Mouse (Mus musculus) layer of hippocampus, adult 8-10 months (tissue): Measurements from ENCODE around the gene Brinp2. TPM values are rescaled to one million over a fixed set of nuclear protein-coding genes. Genes with fewer than 3 reads are reported as not detected.

Experiments used
- DNase-seq, 2 experiments: peaks; one replicate each; pipeline ENCODE4 v3.0.0; 2022; ENCODE audit warnings: low spot score in 2 of 2
- total RNA-seq, 4 experiments: library from RNA; stranded (reverse); gene quantifications; 2 replicates each; pipeline ENCODE4 v1.2.4; 2022

Gene Brinp2
- total RNA-seq, 4 experiments from 2014 or later, result 65.4 to 78.2 (median 70.1) TPM

DNA sequence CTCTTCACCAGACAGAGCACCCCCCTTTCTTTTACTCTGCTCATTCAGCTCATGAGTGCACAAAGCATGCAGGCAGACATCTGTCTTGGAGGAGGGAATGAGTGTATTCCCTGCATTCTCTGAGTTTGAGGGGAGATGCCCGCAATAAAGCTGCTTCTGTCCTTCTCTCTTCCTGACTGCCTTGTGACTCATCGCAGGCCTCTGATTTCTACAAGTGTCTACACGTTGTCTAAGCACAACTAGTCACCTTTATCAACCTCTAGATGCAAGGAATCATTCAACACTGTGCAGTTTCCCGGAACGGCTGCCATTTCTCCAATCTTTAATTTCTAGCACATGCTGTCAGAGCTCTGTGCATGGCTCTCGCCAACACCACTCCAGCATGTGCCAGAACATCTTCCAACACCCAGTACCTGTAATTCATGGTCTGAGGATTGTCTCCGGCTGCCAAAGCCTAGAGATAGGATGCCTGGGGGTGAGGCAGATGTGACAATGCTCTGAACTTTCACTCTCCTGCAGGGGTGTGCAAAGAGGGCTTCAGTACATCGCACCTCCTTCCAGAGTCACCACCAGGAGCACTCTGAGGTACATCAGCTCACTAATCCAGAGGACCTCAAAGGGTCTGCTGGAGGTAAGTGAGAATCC, 59.7 kb downstream of the Brinp2 start:
- DNase-seq, result peak in 1 of 2 experiments; percentile 18

DNA sequence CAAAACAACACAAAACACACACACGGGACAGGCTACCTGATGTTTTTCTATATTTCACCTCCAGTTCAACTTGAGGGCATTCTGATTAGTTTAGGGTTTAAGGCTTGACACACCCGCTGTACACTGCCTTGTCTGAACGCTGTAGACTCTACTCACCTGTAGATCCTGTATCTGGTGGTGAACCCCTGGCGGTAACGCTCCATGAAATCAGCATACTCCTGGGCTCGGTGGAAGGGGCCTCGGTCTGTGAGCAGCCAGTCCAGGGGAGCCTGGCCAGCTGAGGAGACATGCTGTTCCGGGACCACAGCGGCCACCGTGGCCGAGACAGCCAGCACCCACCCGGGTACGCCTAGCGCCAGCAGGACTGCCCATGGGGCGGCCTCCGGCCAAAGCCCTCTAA, 60.9 kb downstream of the Brinp2 start:
- no peak for DNase-seq

- DNase-seq, result no peak
These were observed 70.9 kb downstream of the Brinp2 start for GRCm38 (mm10) chr1:158285198-158285597.

GRCm38 (mm10) chr1:158283869-158284268, 72.3 kb downstream of the Brinp2 start:
- no peak for DNase-seq

- DNase-seq, result no peak
These were observed 84.1 kb downstream of the Brinp2 start for GRCm38 (mm10) chr1:158272058-158272457.

GRCm38 (mm10) chr1:158267020-158267571, 89.0 kb downstream of the Brinp2 start:
- DNase-seq, result peak; percentile 25 to 38

- DNase-seq, result no peak
These were observed 89.7 kb downstream of the Brinp2 start for GRCm38 (mm10) chr1:158266293-158267019.

- DNase-seq, result no peak
These were observed 96.5 kb downstream of the Brinp2 start for GRCm38 (mm10) chr1:158259516-158260235.

DNA sequence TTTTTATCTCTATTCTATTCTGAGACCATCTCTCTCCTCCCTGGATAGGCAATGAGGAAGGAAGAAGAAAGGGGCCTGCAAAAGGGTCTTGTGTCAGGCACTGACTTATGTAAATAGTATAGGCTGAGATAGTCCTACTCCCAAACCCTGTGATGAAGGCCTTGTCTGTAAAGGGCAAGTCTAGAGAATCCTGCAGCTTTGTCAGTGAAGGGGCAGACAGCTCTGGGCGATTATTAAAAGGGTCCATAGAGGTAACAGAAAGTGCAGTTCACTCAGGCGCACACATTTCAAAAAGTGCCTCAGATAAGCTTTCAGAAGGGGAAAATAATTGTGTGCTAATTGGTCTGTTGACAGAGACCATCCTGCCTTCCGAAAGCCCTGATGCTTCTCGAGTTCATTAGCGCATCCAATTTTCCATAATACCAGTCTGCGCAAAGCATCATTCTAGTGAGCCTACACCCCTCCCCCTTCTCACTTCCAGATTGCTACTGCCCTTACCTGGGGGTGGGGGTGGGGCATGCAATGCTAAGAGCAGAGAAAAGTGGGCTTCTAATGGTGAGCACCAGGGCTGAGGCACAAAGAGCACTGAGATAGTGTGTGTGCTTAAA, 97.3 kb downstream of the Brinp2 start:
- DNase-seq, result no peak

GRCm38 (mm10) chr1:158255912-158256680, 100.0 kb downstream of the Brinp2 start:
- DNase-seq, result no peak

GRCm38 (mm10) chr1:158252682-158253222, 103.4 kb downstream of the Brinp2 start:
- no peak for DNase-seq

GRCm38 (mm10) chr1:158248266-158248665, 107.9 kb downstream of the Brinp2 start:
- no peak for DNase-seq

DNA sequence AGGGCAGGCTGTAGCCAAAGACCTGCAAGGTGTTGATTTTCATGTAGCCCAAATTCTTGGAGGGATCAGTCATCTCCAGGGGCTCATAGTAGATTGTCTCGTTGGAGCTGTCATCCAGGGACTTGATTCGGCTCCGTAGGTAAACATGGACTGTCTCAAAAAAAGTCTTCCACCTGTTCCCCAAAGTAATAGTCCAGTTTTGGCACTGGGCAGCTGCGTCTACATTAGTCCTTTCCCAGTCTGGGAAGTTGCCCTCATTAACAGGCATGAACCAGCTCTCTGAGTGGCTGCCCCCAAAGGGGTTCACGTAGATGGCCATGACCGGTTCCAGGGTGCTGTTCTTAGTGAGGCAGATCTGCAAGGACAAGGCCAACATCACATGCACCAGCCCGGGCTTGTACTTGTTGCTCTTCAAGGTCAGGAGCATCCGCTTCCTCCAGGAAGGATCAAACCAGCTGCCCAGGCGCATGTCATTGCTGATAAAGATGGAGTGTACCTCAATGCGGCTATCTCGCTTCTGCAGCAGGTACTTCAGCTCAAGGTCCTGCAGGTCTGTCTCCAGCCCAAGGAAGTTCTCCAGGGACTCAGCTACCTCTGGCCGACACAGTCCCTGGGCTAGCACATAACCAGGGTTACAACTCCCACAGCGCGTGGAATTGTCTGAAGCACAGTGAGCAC, 109.5 kb downstream of the Brinp2 start:
- no peak for DNase-seq

DNA sequence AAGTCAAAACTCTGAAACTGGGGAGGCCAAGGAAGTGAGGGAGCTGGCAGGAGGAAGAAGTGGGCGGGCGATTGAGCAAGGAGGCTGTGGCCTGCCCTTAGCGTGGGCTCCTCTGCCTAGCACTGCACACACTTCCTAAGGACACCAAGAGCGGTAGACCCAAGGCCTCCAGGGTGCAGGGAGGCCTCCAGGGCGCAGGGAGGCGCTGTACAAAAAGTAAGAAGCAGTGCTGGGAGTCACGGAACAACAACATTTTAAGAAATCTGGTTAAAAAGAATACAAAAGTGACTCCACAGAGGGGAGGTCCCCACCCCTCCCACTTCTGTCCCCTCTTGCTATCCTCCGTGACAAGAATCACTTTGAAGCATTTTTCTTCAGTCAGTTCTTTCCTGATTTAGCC, 110.6 kb downstream of the Brinp2 start:
- DNase-seq, result no peak

DNA sequence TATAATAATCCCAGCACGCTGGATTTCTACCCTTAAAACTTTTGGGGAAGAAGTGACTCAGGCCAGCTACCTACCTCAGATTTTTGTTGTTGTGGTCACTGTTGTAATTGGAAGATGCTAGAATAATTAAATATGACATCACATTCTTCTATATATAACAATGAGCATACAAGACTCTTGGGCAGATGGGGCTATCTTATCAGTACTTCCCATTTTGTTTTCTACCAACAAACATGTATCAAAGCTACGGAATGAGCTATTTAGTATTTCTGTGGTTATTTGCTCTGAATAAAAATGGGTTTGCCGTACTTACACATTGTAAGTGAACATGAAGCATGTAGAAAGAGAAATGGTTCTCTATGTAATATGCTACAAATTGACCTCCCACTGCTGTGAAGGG, 112.1 kb downstream of the Brinp2 start:
- no peak for DNase-seq

GRCm38 (mm10) chr1:158241848-158242556, 114.1 kb downstream of the Brinp2 start:
- DNase-seq, result no peak

DNA sequence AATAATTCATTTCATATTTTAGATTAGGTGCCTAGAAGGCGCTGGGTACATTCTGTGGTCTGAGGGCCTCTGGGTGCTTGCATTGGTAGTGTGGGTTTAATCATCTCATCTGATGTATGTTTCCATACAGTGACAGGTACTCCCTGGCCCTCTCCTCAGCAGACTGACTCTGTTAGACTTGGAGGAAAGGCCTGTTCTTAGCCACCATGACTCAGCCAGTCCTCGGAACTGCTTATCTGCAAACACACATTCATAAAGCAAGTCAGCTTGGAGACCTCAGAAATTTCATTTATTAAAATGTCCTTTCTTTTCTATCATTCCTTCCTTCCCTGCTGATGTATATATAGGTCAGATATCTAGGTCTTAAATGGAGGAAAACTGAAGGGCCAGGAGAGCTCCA, 116.3 kb downstream of the Brinp2 start:
- DNase-seq, result no peak

DNA sequence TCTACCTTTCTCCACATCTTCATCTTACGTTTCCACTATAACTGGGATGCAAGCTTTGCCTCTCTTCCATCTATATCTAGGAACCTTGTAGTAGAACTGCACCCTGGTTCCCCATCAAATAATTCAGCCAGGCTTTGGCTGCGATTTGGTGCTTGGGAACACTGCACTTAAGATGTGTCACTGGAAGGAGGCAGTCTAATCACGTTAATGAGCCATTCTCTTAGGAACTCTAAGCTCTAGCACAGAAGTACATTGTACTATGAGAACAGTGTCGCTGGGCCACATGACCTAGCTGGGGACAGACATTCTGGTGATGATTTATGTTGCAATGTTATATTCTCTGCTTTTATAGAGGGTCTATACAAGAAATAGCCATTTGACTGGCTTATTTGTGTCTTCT, 117.4 kb downstream of the Brinp2 start:
- no peak for DNase-seq

- no peak for DNase-seq
These were observed 127.4 kb downstream of the Brinp2 start for GRCm38 (mm10) chr1:158228687-158229224.
